Mouse (Mus musculus) embryonic facial prominence, embryonic 13.5 days (tissue): ENCODE data around the gene Atp8a2. TPM values are rescaled to one million over a fixed set of nuclear protein-coding genes. Genes with fewer than 3 reads are reported as not detected.

Source experiments
- ATAC-seq: fragments of 200-750 bp; cut with Nextera tagmentation; 2 replicates; pipeline ENCODE4 v1.8.0; 2017; ENCODE audit warnings: low read depth; ENCODE audit not compliant: insufficient number of reproducible peaks, insufficient read depth, low FRiP score, low TSS enrichment
- H3K27ac ChIP-seq: fragments of 300-500 bp; sonication (generic); 2 replicates; pipeline ENCODE4 v1.5.1; 2015; ENCODE audit warnings: moderate library complexity, mild to moderate bottlenecking, inconsistent platforms
- H3K27me3 ChIP-seq: fragments of 300-500 bp; sonication (generic); 2 replicates; pipeline ENCODE4 v1.6.1; 2015; ENCODE audit warnings: mild to moderate bottlenecking, inconsistent platforms
- H3K36me3 ChIP-seq: fragments of 300-500 bp; sonication (generic); 2 replicates; pipeline ENCODE4 v1.6.1; 2015; ENCODE audit warnings: mild to moderate bottlenecking, inconsistent platforms
- H3K4me1 ChIP-seq: fragments of 300-500 bp; sonication (generic); 2 replicates; pipeline ENCODE4 v1.6.1; 2015; ENCODE audit warnings: inconsistent platforms
- H3K4me2 ChIP-seq: fragments of 300-500 bp; sonication (generic); 2 replicates; pipeline ENCODE4 v1.6.1; 2015; ENCODE audit warnings: moderate library complexity, mild to moderate bottlenecking, inconsistent platforms
- H3K4me3 ChIP-seq: fragments of 300-500 bp; sonication (generic); 2 replicates; pipeline ENCODE4 v1.5.1; 2015; ENCODE audit warnings: mild to moderate bottlenecking, inconsistent platforms
- H3K9ac ChIP-seq: fragments of 300-500 bp; sonication (generic); 2 replicates; pipeline ENCODE4 v1.6.1; 2015; ENCODE audit warnings: mild to moderate bottlenecking, inconsistent platforms
- H3K9me3 ChIP-seq: fragments of 300-500 bp; sonication (generic); 2 replicates; pipeline ENCODE4 v1.6.1; 2016; ENCODE audit warnings: inconsistent platforms
- WGBS: fragments of 180-500 bp; shearing (Covaris S2); methylation state at CpG from one replicate; pipeline ENCODE4 v1.1.7; 2015; ENCODE audit warnings: mixed read lengths; 5-methylcytosine and 5-hydroxymethylcytosine counted together
- microRNA counts: library from miRNA; unstranded; fragments of <30 nt; microRNA quantifications from one replicate; lab custom pipeline; 2016
- microRNA-seq: library from miRNA; unstranded; fragments of <30 nt; microRNA quantifications from one replicate; pipeline ENCODE4, GENCODE M21; 2016
- polyA plus RNA-seq: library from polyadenylated mRNA; unstranded; fragments of >200 nt; fragmentation: Nextera tagmentation; extraction: Ambion mirVana; gene quantifications from 2 replicates; pipeline ENCODE4 v1.2.1, GENCODE M21; 2015

The Atp8a2 gene
- polyA plus RNA-seq, 1 experiment from 2014 or later, result 3.1 TPM

DNA sequence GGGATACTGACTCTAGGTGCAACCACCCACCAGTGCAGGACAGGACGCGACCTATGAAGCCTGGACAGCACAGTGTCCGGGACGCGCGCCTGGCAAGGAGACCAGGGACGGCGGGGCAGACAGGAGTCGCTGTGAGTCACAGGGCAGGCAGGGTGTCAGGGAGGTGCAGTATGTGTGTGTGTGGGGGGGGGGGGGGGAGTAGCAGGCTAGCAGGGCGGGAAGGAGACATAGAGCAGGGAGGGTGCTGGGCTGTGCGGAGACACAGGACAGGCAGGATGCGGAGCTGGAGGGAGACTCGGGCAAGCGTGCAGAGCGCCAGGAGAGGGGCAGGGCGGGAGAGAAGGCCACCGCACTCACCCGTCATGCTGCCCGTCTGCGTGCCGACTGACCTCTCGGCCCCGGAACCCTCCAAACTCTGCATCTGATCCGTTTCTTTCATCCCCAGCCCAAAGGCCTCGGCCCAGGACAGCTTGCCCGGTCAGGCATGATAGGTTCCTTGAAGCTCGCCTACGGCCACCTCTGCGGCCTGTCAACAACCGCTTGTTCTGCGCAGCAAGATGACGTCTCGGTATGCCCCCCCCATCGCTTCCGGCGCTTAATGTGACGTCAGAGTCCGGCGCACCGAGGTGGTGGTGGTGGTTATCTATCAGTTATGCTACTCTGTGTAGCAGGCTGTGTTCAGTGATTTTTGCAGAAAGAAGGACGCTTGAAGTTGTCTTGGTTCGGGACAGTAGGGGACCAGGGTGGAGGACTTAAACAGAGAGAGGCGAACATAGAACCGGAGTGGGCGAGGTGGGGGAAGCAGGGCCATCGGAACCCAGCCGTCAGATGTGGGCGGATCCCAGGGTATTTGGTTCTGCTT, 599.4 kb downstream of the Atp8a2 start, which contains the start of gene Cdadc1:
Gene Cdadc1 (minus strand): TSS at position 562 of the 862 bp plus-strand sequence.
- Histone ChIP-seq H3K27ac (peak within 1 kb of the TSS; percentile 77), H3K27me3 (no peaks in the 10 kb centered on the region), H3K9me3 (no peaks in the 10 kb centered on the region), H3K36me3 (peaks cover 4% of the 10 kb centered on the region; the same call in 1 of the 2 replicates), H3K4me1 (peaks cover 7% of the 10 kb centered on the region), H3K9ac (peak within 1 kb of the TSS; percentile 91), H3K4me2 (peak within 1 kb of the TSS; percentile 89), H3K4me3 (peak within 1 kb of the TSS; percentile 97)
- peak; percentile 88 for ATAC-seq
- under 1% methylated on average over 47 of the region's 48 CpGs for WGBS

DNA sequence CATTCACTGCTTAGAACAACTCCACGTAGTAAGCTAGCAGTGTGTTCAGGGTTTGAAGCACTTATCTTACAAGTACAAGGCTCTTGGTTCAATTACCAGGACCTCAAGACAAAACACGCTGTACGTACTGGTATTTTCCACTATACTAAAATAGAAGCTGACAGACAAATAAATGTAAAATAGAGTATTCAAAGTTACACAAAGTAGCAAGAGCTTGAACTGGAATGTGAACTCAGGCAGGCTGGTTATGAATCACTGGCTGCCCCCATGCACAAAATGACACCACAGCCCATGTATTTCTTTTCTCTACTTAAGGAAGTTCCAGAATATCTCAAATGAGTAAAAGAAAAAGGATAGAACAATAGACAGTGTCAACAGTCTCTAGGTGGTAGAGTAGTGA, 602.0 kb downstream of the Atp8a2 start:
- H3K4me1 ChIP-seq, result peaks cover 7% of the 10 kb centered on the region
- no peak overlapping the region for H3K27ac ChIP-seq
- 92% methylated on average over 3 of the region's 3 CpGs for WGBS
- H3K4me2 ChIP-seq, result no peak overlapping the region
- H3K9ac ChIP-seq, result no peak overlapping the region
- no peak overlapping the region for H3K4me3 ChIP-seq
- no peaks in the 10 kb centered on the region for H3K9me3 ChIP-seq
- peaks cover 18% of the 10 kb centered on the region for H3K36me3 ChIP-seq
- ATAC-seq, result no peak
- no peaks in the 10 kb centered on the region for H3K27me3 ChIP-seq

DNA sequence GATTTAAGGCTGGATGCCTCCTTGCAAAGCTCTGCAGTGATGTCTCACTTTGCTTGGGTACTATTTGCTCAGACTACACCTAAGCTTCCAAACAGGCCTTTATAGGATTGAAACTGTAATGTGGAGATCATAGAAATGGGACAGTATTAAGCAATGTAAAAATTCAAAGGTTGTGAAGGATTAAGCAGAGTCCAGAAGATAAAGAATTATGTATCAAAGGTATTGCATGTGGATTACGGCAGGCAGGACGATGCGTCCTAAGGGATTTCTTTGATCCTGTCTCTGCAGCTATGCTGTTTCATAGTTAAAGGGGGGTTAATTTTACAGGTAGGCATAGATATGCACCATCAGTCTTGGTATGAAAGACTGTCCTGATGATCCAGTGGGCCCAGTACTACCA, 604.4 kb downstream of the Atp8a2 start:
- Histone ChIP-seq H3K4me2 (no peak overlapping the region), H3K9ac (no peak overlapping the region), H3K4me1 (peaks cover 7% of the 10 kb centered on the region), H3K4me3 (no peak overlapping the region), H3K27me3 (no peaks in the 10 kb centered on the region), H3K27ac (no peak overlapping the region), H3K9me3 (no peaks in the 10 kb centered on the region), H3K36me3 (peaks cover 38% of the 10 kb centered on the region)
- ATAC-seq, result no peak
- WGBS, result 87% methylated on average over 3 of the region's 3 CpGs

DNA sequence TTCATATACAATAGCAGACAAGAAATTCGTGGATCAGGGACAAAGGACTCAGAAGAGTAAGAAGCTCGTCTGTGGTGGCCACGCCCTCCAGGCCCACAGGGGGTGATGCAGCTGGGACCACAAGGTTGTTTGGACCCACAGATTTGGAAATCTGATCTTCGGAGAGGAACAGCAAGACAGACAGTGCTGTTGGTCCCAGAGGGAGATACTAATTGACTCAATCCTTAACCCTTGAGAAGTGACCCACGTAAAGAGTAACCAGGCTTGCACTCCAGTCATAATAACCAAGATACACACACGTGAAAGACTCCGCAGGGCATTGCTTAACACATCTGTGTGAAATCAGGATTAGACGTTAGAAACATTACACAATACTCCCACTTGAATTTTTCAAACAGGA, 605.1 kb downstream of the Atp8a2 start:
- Histone ChIP-seq H3K4me2 (no peak overlapping the region), H3K9me3 (no peaks in the 10 kb centered on the region), H3K27ac (no peak overlapping the region), H3K36me3 (peaks cover 39% of the 10 kb centered on the region), H3K27me3 (no peaks in the 10 kb centered on the region), H3K4me1 (peaks cover 4% of the 10 kb centered on the region), H3K9ac (no peak overlapping the region), H3K4me3 (no peak overlapping the region)
- WGBS, result 69% methylated on average over 8 of the region's 8 CpGs
- ATAC-seq, result no peak

DNA sequence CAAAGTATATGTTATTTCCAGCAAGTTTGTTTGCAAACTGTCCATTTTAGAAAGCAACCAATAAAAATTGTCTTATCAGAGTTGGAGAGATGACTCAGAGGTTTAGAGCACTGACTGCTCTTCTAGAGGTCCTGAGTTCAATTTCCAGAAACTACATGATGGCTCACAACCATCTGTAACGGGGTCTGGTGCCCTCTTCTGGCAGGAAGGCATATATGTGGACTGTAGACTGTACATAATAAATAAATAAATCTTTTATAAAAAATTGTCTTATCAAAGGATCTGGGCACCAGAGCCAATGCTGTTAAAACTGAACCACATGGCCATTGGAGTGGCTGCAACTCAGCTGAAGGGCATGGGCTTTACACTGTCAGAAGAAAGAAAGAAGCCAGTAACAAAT, 606.4 kb downstream of the Atp8a2 start:
- H3K9me3 ChIP-seq, result no peaks in the 10 kb centered on the region
- no peaks in the 10 kb centered on the region for H3K4me1 ChIP-seq
- H3K27me3 ChIP-seq, result no peaks in the 10 kb centered on the region
- 80% methylated on average over 1 of the region's 1 CpGs for WGBS
- H3K9ac ChIP-seq, result no peak overlapping the region
- H3K36me3 ChIP-seq, result peaks cover 52% of the 10 kb centered on the region
- ATAC-seq, result no peak
- H3K4me3 ChIP-seq, result no peak overlapping the region
- no peak overlapping the region for H3K4me2 ChIP-seq
- no peak overlapping the region for H3K27ac ChIP-seq

MicroRNAs within 50 kb of the gene (microRNA counts, 519-probe panel; counts per million panel counts)
- microRNA mmu-miR-719 (lab: Ali Mortazavi, UCI), result 236 counts per million, percentile 44 among the panel's probes with 10 or more counts

Small RNA genes within 50 kb of the gene (microRNA-seq; reads per million reads assigned to microRNA genes)
- not detected for gene Mir719

Other genes with a start within 250 kb of the Atp8a2 start
- not detected in 2 replicates for gene Nupl1, start 54.3 kb upstream of the Atp8a2 start, polyA plus RNA-seq
- gene Gm49336, start 54.3 kb upstream of the Atp8a2 start, polyA plus RNA-seq, result 46.0 and 54.6 TPM in 2 replicates
- 36.2 and 36.5 TPM in 2 replicates for gene Mtmr6, start 68.0 kb upstream of the Atp8a2 start, polyA plus RNA-seq
- gene Amer2, start 176.1 kb upstream of the Atp8a2 start, polyA plus RNA-seq, result 4.0 and 5.1 TPM in 2 replicates